Mouse (Mus musculus): ENCODE data around the gene Gxylt1. TPM values are rescaled to one million over a fixed set of nuclear protein-coding genes. Genes with fewer than 3 reads are reported as not detected.
"Not testable (repeated sequence)": the region's sequence is repeated elsewhere in the genome, so short reads cannot be mapped to it uniquely, and the experiment has no call there.

The Gxylt1 gene
- polyA plus RNA-seq (2012; ENCODE audit: insufficient read depth, insufficient read length, missing spikeins) = 5.6 and 6.1 TPM in 2 replicates

DNA sequence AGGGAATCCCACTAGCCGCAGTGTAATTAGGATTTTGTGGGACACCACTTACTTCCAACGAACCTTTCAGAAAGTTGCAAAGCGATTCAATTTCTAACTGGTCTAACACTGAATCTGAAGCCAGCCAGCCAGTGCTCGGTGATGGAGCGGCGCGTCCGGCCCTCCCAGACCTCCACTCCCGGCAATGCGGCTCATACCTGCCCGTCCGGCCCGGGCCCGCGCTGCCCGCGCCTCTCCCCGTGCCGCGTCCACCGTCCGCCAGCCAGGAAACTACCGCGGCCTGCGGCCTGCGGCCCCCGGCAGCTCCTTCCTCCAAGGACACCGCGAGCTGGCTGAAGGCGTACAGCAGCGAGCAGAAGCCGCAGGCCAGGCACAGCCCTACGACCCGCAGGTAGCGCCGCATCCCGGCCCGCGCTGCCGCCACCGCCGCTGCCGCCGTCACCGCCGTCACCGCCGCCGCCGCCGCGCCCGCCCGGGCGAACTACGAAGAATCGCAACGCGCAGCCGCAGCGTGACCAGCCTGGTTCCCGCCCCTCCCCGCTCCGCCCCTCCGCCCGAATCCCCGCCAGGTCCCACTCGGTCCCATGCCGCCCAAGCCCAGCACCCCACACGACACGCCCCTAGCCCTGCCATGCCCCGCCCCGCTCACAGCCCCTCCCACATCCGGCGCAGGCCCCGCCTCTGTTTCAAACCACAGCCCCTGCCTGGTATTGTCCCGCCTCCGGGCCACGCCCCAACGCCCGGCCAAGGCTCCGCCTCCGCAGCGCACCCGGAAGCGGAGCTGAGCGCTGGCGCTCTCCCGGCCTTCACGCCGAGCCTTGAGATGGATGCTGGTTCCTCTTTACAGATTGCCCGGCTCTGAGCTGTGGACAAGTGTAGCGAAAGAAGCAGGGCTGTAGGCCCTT lies at the start of gene Gxylt1:
Gxylt1 (minus strand) TSS at position 501 of the 905 bp plus-strand sequence.
- Histone ChIP-seq H3K4me1 (ENCODE audit: control insufficient read depth, insufficient read depth, insufficient read length, low read length) (peaks cover 13% of the 10 kb centered on the region; the same call in 1 of the 2 replicates), H3K27ac (replicated peaks; ENCODE audit: low read depth, low read length) (peak within 1 kb of the TSS; percentile 51), H3K4me3 (ENCODE audit: insufficient read depth, low read depth, low read length) (peak within 1 kb of the TSS; percentile 92)

DNA sequence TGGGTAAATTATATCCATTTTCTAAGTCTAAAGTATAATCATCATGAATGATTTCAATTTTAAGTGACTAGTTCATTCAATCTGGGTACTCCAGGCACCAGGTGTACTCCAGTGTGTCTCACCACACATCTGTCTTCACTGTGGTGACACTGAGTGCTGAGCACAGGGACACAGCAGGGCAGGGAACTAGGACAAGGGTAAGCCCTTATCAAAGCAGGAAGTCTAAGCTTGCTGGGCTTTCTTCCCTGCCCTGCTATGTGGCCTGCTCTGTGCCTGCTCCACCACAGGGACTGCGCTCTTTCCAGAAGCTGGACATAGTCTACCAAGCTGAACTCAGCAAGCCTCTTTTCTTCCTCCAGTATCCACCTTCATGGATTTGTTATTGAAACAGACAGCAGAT lies 43.8 kb upstream of the Gxylt1 start:
- Histone ChIP-seq H3K4me3 (ENCODE audit: insufficient read depth, low read depth, low read length) (no peak overlapping the region), H3K27ac (replicated peaks; ENCODE audit: low read depth, low read length) (peak overlapping the region; percentile 45), H3K4me1 (ENCODE audit: control insufficient read depth, insufficient read depth, insufficient read length, low read length) (0 out of 2 replicates have a peak, but pooled peaks cover 3% of the 10 kb centered on the region)

DNA sequence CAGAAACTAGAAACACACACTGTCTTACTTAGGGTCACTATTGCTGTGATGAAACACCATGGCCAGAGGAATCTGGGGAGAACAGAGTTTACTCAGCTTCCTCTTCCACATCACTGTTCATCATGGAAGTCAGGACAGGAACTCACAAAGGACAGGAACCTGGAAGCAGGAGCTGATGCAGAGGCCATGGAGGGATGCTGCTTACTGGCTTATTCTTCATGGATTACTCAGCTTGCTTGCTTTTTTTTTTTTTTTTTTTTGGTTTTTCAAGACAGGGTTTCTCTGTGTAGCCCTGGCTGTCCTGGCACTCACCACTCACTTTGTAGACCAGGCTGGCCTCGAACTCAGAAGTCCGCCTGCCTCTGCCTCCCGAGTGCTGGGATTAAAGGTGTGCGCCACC lies 35.3 kb upstream of the Gxylt1 start:
- not testable (repeated sequence) for H3K4me3 ChIP-seq (ENCODE audit: insufficient read depth, low read depth, low read length); H3K27ac ChIP-seq (replicated peaks; ENCODE audit: low read depth, low read length); H3K4me1 ChIP-seq (ENCODE audit: control insufficient read depth, insufficient read depth, insufficient read length, low read length)

DNA sequence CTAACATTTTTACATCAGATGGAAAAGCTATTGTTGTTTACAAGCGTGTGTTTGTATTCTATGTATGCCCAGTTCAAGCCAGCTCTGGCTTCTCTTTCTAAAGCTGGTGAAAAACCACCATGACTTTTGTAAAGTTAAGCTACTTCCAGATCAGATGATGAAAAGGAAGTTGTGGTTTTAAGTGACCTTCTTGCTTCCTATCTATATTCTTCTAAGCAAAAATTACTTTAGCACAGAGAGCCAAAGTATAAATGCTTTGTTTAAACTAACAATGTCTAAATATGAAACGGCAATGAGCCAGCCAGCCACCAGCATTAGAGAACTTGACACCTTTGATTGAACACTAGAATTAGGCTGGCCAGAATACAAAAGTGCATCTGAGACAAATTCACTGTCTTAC lies 23.2 kb upstream of the Gxylt1 start:
- Histone ChIP-seq H3K4me1 (ENCODE audit: control insufficient read depth, insufficient read depth, insufficient read length, low read length) (no peaks in the 10 kb centered on the region; the same call in 1 of the 2 replicates), H3K4me3 (ENCODE audit: insufficient read depth, low read depth, low read length) (no peak overlapping the region), H3K27ac (replicated peaks; ENCODE audit: low read depth, low read length) (no peak overlapping the region)

- no peaks in the 10 kb centered on the region; the same call in 1 of the 2 replicates for H3K4me1 ChIP-seq (ENCODE audit: control insufficient read depth, insufficient read depth, insufficient read length, low read length)
- no peak overlapping the region for H3K4me3 ChIP-seq (ENCODE audit: insufficient read depth, low read depth, low read length)
- no peak overlapping the region for H3K27ac ChIP-seq (replicated peaks; ENCODE audit: low read depth, low read length)
Observed at GRCm38 (mm10) chr15:93294483-93294882, 19.5 kb upstream of the Gxylt1 start.

GRCm38 (mm10) chr15:93288321-93288720 lies 13.3 kb upstream of the Gxylt1 start:
- Histone ChIP-seq H3K4me3 (ENCODE audit: insufficient read depth, low read depth, low read length) (no peak overlapping the region), H3K4me1 (ENCODE audit: control insufficient read depth, insufficient read depth, insufficient read length, low read length) (peaks cover 5% of the 10 kb centered on the region; the same call in 1 of the 2 replicates), H3K27ac (replicated peaks; ENCODE audit: low read depth, low read length) (no peak overlapping the region)

DNA sequence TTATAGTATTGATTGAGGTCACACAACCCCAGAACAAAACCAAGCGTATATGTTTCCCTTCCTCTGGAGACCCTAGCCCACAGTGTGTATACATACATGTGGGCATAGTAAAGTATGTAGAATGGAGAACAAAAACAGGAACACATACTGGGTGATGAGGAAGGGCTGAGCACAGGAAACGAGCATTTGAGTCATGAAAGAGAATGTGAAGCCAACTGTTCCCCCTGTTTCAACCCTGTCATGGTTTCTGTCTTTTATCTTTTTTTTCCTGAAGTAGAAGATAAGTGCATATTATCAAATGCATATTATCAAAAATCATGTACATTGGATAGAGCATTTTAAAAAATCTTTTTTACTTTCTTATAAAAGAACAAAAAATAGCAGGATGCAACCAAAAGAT lies 12.6 kb upstream of the Gxylt1 start:
- Histone ChIP-seq H3K4me1 (ENCODE audit: control insufficient read depth, insufficient read depth, insufficient read length, low read length) (peaks cover 5% of the 10 kb centered on the region; the same call in 1 of the 2 replicates), H3K4me3 (ENCODE audit: insufficient read depth, low read depth, low read length) (no peak overlapping the region), H3K27ac (replicated peaks; ENCODE audit: low read depth, low read length) (no peak overlapping the region)

DNA sequence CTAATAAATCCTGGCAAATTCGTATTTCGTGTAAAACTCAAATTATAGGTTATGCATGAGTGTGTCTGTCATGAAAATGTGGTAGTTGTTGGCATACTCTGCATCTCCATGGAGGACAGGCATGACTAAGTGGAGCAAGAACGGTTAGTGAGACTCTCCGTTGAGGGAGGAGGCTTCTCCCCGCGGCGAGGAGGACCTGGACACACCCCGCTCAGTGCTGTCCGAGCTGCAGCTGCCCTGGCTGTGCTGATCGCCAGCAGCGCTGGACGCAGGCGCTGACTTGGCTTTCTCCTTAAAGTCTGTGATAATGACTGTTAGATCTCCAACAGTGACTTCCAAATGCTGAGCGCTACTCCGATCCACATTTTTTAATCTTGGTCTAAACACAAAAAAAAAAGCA lies 10.3 kb upstream of the Gxylt1 start:
- Histone ChIP-seq H3K27ac (replicated peaks; ENCODE audit: low read depth, low read length) (no peak overlapping the region), H3K4me1 (ENCODE audit: control insufficient read depth, insufficient read depth, insufficient read length, low read length) (peaks cover 5% of the 10 kb centered on the region; the same call in 1 of the 2 replicates)

GRCm38 (mm10) chr15:93284326-93284725 lies 9.3 kb upstream of the Gxylt1 start:
- peaks cover 5% of the 10 kb centered on the region; the same call in 1 of the 2 replicates for H3K4me1 ChIP-seq (ENCODE audit: control insufficient read depth, insufficient read depth, insufficient read length, low read length)
- no peak overlapping the region for H3K4me3 ChIP-seq (ENCODE audit: insufficient read depth, low read depth, low read length)
- H3K27ac ChIP-seq (replicated peaks; ENCODE audit: low read depth, low read length) = no peak overlapping the region

More for the DNA sequence above, 10.3 kb upstream of the Gxylt1 start:
- no peak overlapping the region for H3K4me3 ChIP-seq (ENCODE audit: insufficient read depth, low read depth, low read length)

DNA sequence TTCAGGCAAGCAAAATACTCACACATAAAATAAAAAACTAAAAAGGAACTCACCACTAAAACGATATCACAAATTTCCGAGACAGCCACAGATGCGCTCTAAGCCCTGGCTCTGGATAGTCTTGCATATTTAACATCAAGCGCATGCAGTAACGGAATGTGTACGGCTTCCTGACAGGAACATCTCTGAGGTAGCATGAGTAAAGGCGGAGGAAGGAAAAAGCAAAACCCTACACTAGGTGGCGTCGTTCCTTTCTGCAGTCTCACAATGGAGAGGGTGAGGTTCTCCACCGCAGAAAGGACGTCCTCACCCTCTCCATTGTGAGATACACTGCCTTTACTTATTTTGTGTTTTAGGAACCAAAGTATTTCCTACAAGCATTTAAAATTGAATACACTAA lies 8.4 kb upstream of the Gxylt1 start:
- Histone ChIP-seq H3K4me1 (ENCODE audit: control insufficient read depth, insufficient read depth, insufficient read length, low read length) (peaks cover 4% of the 10 kb centered on the region; the same call in 1 of the 2 replicates), H3K4me3 (ENCODE audit: insufficient read depth, low read depth, low read length) (no peak overlapping the region), H3K27ac (replicated peaks; ENCODE audit: low read depth, low read length) (no peak overlapping the region)

DNA sequence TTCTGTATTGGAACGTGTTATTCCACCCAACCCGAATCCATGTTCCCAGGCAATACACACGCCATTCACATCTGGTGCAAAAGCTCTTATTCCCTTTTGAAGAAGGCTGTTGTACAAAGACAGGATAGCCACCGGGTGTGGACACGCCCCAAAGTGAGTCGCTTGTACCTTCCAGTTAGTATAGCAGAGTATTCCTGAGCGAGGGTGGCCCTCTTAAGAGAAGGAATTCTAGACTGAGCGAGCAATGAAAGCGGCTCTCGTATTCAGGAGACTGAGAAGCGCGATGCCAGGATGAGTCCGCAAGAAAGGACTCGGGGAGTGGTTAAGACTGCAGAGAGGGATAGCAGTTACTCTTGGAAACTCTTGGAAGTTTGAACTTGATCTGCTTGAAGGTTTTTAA lies 1.3 kb upstream of the Gxylt1 start:
- no peak overlapping the region for H3K27ac ChIP-seq (replicated peaks; ENCODE audit: low read depth, low read length)
- H3K4me3 ChIP-seq (ENCODE audit: insufficient read depth, low read depth, low read length) = peak overlapping the region; percentile 92
- H3K4me1 ChIP-seq (ENCODE audit: control insufficient read depth, insufficient read depth, insufficient read length, low read length) = peaks cover 13% of the 10 kb centered on the region; the same call in 1 of the 2 replicates

DNA sequence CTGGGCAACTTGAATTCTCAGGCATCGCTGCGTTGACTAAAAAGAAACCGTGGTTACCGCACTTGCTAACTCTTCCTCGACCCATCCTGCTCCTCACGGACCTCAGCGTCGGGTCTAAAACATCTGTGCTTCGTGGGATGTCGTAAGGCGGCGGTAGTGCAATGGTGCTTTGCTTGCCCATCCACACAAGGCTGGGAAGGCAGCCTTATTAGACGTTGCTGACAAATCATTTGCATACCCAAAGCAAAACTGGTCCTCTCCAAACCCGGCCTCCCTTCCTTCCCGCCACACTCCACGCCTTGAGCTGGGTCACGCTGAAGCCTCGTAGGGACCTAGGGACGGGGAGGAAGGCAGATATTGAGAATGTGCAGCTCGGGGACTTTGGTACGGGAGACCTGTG lies 644 bp upstream of the Gxylt1 start:
- Histone ChIP-seq H3K27ac (replicated peaks; ENCODE audit: low read depth, low read length) (peak overlapping the region; percentile 51), H3K4me1 (ENCODE audit: control insufficient read depth, insufficient read depth, insufficient read length, low read length) (peaks cover 13% of the 10 kb centered on the region; the same call in 1 of the 2 replicates), H3K4me3 (ENCODE audit: insufficient read depth, low read depth, low read length) (peak overlapping the region; percentile 92)

- Histone ChIP-seq H3K4me1 (ENCODE audit: control insufficient read depth, insufficient read depth, insufficient read length, low read length) (peaks cover 13% of the 10 kb centered on the region; the same call in 1 of the 2 replicates), H3K4me3 (ENCODE audit: insufficient read depth, low read depth, low read length) (peak overlapping the region; percentile 83), H3K27ac (replicated peaks; ENCODE audit: low read depth, low read length) (0 out of 2 replicates have a peak overlapping the region, but pooled peaks have one; percentile 20)
Observed at GRCm38 (mm10) chr15:93273788-93274678, 946 bp downstream of the Gxylt1 start.

GRCm38 (mm10) chr15:93272948-93273347 lies 2.0 kb downstream of the Gxylt1 start:
- peaks cover 13% of the 10 kb centered on the region; the same call in 1 of the 2 replicates for H3K4me1 ChIP-seq (ENCODE audit: control insufficient read depth, insufficient read depth, insufficient read length, low read length)

More at GRCm38 (mm10) chr15:93272948-93273347, 2.0 kb downstream of the Gxylt1 start:
- H3K4me3 ChIP-seq (ENCODE audit: insufficient read depth, low read depth, low read length) = no peak overlapping the region
- no peak overlapping the region for H3K27ac ChIP-seq (replicated peaks; ENCODE audit: low read depth, low read length)

Data from brown adipose tissue, adult 24 weeks (tissue).